Mouse (Mus musculus) C2C12 (cell line): ENCODE measurements around the gene Plxnb1.

ENCODE experiments used
- CEBPB ChIP-seq: IDR thresholded peaks from one replicate; pipeline ENCODE4 v1.6.1; 2011; ENCODE audit warnings: low read depth, mild to moderate bottlenecking, control low read depth, moderate library complexity
- CTCF ChIP-seq: IDR thresholded peaks from one replicate; pipeline ENCODE4 v1.5.1; 2011; ENCODE audit not compliant: control insufficient read depth, insufficient read depth, insufficient read length
- MAX ChIP-seq: IDR thresholded peaks from one replicate; pipeline ENCODE4 v1.6.1; 2011; ENCODE audit warnings: mild to moderate bottlenecking, control low read depth
- MYOD1 ChIP-seq: IDR thresholded peaks from one replicate; pipeline ENCODE4 v1.6.1; 2011; ENCODE audit warnings: low read depth; ENCODE audit not compliant: control insufficient read depth, insufficient read length
- MYOG ChIP-seq: IDR thresholded peaks from one replicate; pipeline ENCODE4 v1.6.1; 2011; ENCODE audit not compliant: control insufficient read depth, insufficient read length; ENCODE audit errors: extremely low read depth

DNA sequence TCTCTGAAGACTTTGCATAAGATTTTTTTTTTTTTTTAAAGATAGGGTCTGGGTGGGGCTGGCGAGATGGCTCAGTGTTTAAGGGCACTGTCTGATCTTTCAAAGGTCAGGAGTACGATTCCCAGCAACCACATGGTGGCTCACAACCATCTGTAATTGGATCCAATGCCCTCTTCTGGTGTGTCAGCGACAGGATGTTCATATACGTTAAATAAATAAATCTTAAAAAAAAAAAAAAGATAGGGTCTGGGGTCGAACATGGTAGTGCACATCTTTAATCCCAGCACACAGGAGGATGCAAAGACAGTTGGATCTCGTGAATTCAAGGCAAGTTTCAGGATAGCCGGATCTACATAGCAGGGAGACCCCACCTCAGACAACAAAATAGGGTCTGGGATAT, 45.9 kb upstream of the Plxnb1 start:
- TF ChIP-seq MAX = no peak
- TF ChIP-seq MYOG = no peak
- no peak for TF ChIP-seq MYOD1
- no peak for TF ChIP-seq CTCF
- TF ChIP-seq CEBPB = no peak
